Mouse (Mus musculus): ENCODE results near the gene Spata31d1c.

Spata31d1c gene

GRCm38 (mm10) chr13:65032758-65033157 is at the start of gene Spata31d1c:
Gene Spata31d1c, plus strand, starts transcription at chr13:65033058.
- ATAC-seq (ENCODE audit: insufficient number of reproducible peaks, low FRiP score, low TSS enrichment), result no peak

- ATAC-seq (ENCODE audit: insufficient number of reproducible peaks, low FRiP score, low TSS enrichment), result no peak
Measured at GRCm38 (mm10) chr13:64988828-64989227, 44.0 kb upstream of the Spata31d1c start.

- no peak for ATAC-seq (ENCODE audit: insufficient number of reproducible peaks, low FRiP score, low TSS enrichment)
Measured at GRCm38 (mm10) chr13:65005414-65005813, 27.4 kb upstream of the Spata31d1c start.

GRCm38 (mm10) chr13:65006760-65007159 is 26.1 kb upstream of the Spata31d1c start:
- ATAC-seq (ENCODE audit: insufficient number of reproducible peaks, low FRiP score, low TSS enrichment), result no peak

GRCm38 (mm10) chr13:65007971-65008370 is 24.9 kb upstream of the Spata31d1c start:
- ATAC-seq (ENCODE audit: insufficient number of reproducible peaks, low FRiP score, low TSS enrichment), result no peak

GRCm38 (mm10) chr13:65011052-65011738 is 21.7 kb upstream of the Spata31d1c start:
- ATAC-seq (ENCODE audit: insufficient number of reproducible peaks, low FRiP score, low TSS enrichment), result no peak

GRCm38 (mm10) chr13:65035057-65035456 is 2.2 kb downstream of the Spata31d1c start:
- no peak for ATAC-seq (ENCODE audit: insufficient number of reproducible peaks, low FRiP score, low TSS enrichment)

GRCm38 (mm10) chr13:65052660-65053059 is 19.8 kb downstream of the Spata31d1c start, which contains the start of gene Prss47:
Gene Prss47, minus strand, starts transcription at chr13:65052760.
- ATAC-seq (ENCODE audit: insufficient number of reproducible peaks, low FRiP score, low TSS enrichment), result no peak

- ATAC-seq (ENCODE audit: insufficient number of reproducible peaks, low FRiP score, low TSS enrichment), result no peak
Measured at GRCm38 (mm10) chr13:65069969-65070368, 37.1 kb downstream of the Spata31d1c start.

Data from cerebellum, adult (tissue).